Mouse (Mus musculus) CH12.LX (cell line): ENCODE data around the gene 1600002K03Rik.

Experiments
- HCFC1 ChIP-seq: IDR thresholded peaks from 2 replicates; pipeline ENCODE4 v1.6.1; 2012; ENCODE audit warnings: low read depth, mild to moderate bottlenecking, inconsistent platforms, low read length, improper control_type of control experiment
- ZKSCAN1 ChIP-seq: IDR thresholded peaks from 2 replicates; pipeline ENCODE4 v1.6.1; 2012; ENCODE audit warnings: low read depth, inconsistent platforms, low read length, improper control_type of control experiment, borderline replicate concordance

GRCm38 (mm10) chr10:80131952-80132350, 40.8 kb upstream of the 1600002K03Rik start:
- no peak for TF ChIP-seq HCFC1
- TF ChIP-seq ZKSCAN1: no peak
